Mouse (Mus musculus) brain, embryonic 14.5 days (tissue): ENCODE measurements at regions not wholly inside any gene's neighbourhood (a gene's known extent, or its start where the extent isn't known, plus 50 kb on each side); places are given as distances from the start of the nearest gene placed in this dataset.

ENCODE experiments used
- DNase-seq: peaks from one replicate; pipeline ENCODE4 v3.0.0-alpha.2; 2011; ENCODE audit warnings: low read depth
- CTCF ChIP-seq: fragments of 200-500 bp; IDR thresholded peaks from 2 replicates; pipeline ENCODE4 v1.5.1; 2012; ENCODE audit warnings: inconsistent platforms, mild to moderate bottlenecking, moderate library complexity, borderline replicate concordance; ENCODE audit not compliant: insufficient read depth, insufficient read length; ENCODE audit errors: extremely low read depth
- POLR2A ChIP-seq: fragments of 200-500 bp; IDR thresholded peaks from 2 replicates; pipeline ENCODE4 v1.6.1; 2012; ENCODE audit warnings: mild to moderate bottlenecking, inconsistent platforms, borderline replicate concordance; ENCODE audit not compliant: poor library complexity, insufficient read depth, insufficient read length, severe bottlenecking; ENCODE audit errors: extremely low read depth

GRCm38 (mm10) chr4:87386271-87386670 is 156.0 kb upstream of the Slc24a2 start:
- DNase-seq: peak; percentile 64
- TF ChIP-seq POLR2A (no peak), CTCF (no peak)

DNA sequence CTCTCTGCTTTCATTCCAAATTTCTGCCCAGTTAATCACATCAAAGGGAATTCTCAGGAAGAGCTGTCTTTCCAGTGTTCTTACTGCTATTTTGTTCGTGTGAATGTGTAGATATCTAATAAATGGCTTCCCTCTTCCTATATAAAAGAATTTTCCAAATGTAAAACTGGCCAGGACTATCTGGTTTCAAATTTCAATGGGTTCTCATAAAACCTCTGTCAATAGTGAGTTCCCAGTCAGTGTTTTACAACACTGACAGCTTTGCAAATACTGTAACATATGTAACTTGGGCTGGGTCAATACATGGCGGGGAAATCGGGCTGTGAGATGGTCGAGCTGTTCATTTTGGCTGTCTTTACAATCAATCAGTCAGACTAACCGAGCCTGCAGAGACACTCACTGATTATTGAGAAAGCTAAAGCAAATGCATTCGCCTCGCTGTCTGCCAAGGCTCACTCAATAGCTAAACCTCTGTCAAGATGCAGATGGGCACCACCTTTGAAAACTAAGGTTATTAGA is 155.0 kb upstream of the Slc24a2 start:
- no peak for TF ChIP-seq POLR2A
- TF ChIP-seq CTCF: no peak
- peak; percentile 65 for DNase-seq

DNA sequence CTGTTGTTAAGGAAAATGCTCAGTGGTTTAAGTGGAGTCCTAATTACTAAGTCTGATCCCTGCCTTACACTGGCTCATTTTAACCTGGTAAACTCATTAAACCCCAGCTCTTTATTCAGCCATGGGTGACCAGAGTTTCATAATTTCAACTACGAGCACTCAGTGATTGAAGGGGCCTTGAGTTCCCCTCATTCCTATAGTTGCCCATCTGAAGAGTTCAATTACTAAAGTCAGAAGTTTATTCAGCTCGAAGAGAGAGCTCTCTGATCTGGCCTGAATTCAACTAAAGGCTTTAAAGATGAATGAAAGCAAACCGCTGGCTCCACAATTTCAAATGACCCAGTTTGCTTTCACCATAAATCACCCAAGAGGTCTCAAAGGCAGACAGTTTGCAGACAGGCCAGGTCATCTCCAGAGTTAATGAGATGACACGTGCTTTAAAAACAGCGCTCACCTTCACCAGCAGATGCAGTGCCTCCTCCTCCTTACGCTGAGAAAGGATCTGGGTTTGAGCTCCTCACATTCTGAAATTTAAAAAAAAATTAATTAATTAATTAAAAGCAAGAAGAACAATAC is 154.3 kb upstream of the Slc24a2 start:
- TF ChIP-seq POLR2A: no peak
- no peak for TF ChIP-seq CTCF
- DNase-seq: no peak

GRCm38 (mm10) chr4:87380716-87381115 is 150.4 kb upstream of the Slc24a2 start:
- no peak for DNase-seq
- TF ChIP-seq CTCF (no peak), POLR2A (no peak)

DNA sequence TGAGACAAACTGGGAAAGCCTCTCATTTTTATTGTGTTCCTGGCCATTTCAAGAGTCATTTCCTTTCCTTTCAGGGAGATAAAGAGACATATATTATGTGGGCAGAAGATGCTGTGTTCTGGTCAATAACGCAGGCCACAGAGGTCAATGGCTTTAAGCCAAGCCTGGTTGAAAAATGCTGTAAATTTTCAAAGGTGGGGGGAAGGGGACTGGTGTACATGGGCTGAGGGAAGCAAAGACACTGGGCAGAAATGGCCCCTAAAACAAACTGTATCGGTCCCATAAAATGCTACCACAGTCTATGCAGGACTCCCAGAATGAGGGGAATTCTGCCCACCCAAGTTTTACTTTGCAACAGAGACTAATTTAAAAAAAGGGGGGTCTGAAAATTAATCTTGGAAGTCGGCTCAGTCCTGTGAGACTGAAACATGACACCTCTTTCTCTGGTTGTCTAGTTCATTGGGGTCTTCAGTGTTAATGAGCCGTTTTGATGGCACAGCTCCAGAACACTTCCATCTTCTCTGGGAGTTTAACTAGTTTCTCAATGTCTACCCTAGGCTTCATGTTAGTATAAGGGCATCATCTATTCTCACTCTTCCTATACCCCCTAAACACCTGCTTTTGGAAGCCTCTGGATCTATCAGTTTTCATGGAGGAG is 149.4 kb upstream of the Slc24a2 start:
- DNase-seq: peak; percentile 59
- TF ChIP-seq POLR2A: no peak
- no peak for TF ChIP-seq CTCF

GRCm38 (mm10) chr4:87371960-87372359 is 141.7 kb upstream of the Slc24a2 start:
- no peak for DNase-seq
- TF ChIP-seq POLR2A: no peak
- TF ChIP-seq CTCF: no peak

- DNase-seq: peak; percentile 77
- TF ChIP-seq CTCF (no peak), POLR2A (no peak)
Measured at GRCm38 (mm10) chr4:87369626-87370234, 139.5 kb upstream of the Slc24a2 start.

DNA sequence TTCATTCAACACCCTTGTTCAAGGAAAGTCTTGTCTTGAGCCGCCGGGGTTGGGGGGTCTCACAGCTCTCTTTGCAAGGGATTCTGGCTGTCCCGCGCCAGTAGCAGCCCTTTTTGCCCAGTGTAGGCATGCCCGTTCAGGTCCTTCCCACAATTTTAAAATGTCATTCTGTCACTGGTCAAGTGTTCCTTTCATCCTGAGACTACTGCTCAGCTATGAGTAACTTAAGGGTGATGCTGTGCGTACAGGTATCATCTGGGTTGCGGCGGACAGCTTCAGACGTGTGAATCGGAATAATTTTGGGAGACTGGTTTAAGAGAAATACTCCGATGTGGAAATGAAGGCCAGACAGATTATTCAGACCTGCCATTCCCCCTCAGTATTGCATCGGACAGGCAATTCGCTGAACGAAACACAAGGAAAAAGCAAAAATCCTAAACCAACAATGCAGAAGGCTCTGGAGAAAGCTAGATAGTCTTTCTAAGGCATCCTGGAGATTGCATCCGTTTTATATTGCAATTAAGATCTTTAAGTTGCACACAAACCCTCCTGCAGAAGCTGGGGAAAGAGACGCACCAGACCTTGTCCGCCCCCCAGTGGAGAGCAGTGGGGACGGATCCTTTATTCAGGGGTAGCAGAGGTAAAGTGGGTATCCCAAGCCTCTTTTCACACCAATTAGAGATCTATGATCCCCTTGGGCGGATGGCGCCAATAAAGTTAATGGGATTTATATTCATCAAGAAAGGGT is 138.3 kb upstream of the Slc24a2 start:
- TF ChIP-seq CTCF: peak; percentile 83
- TF ChIP-seq POLR2A: no peak
- peak; percentile 91 for DNase-seq

DNA sequence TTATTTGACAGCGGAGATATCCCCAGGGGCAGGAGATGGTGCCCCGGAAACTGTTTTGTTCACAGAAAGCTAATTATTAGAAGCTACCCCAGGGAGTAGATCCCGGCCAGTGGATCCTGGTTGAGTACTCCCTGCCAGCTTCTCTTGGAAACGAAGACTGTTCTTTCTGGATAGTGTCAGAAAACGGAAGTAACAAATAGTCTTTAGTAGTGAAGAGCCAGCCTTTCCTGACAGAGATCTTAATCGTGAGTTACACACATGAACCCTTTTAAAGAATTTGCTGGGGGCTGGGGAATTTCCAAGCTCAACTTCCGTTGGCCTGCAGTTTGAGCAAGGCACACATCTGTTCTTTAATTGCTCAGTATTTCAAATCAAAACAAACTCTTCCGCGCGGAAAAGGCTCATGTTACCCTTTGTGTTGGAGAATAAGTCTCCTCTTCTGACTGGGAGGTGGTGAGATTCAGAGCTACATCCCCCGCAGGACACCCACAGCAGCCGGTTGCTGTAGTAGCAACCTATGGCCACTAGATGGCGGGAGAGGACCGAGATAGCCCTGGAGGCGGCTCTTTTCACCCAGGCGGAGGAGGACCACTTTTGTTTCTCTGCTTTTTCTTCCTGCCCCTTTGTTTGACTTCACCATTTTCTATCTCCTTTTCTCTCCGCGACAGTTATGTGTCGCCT is 137.6 kb upstream of the Slc24a2 start:
- peak; percentile 93 for DNase-seq
- peak; percentile 99 for TF ChIP-seq CTCF
- TF ChIP-seq POLR2A: no peak

- no peak for TF ChIP-seq POLR2A
- TF ChIP-seq CTCF: peak; percentile 69; the same call in 1 of the 2 replicates
- DNase-seq: peak; percentile 88
Measured at GRCm38 (mm10) chr4:87362201-87362600, 131.9 kb upstream of the Slc24a2 start.

GRCm38 (mm10) chr4:87359483-87359882 is 129.2 kb upstream of the Slc24a2 start:
- DNase-seq: peak; percentile 35
- no peak for TF ChIP-seq POLR2A
- TF ChIP-seq CTCF: peak; percentile 35; the same call in 1 of the 2 replicates

GRCm38 (mm10) chr4:87359004-87359403 is 128.7 kb upstream of the Slc24a2 start:
- DNase-seq: no peak
- no peak for TF ChIP-seq CTCF
- TF ChIP-seq POLR2A: no peak

DNA sequence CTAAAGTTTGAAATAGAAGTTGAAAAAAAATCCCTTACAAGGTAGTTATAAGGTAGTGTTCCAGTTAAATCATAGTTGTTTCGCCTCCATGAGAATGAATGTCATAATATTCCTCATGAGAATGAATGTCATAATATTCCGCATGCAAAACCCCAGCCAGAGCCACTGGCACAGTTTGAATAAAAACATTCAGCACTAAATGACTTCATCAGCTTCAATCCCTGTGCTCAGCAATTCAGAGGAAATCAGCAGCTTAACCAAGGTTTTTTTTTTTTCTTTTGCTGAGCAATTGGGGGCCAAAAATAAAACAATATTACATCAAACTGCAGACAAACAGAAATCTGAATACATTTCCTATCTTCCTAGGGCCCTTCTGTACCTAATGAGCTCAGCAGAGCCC is 102.7 kb upstream of the Slc24a2 start:
- peak; percentile 7 for DNase-seq
- no peak for TF ChIP-seq POLR2A
- TF ChIP-seq CTCF: no peak

GRCm38 (mm10) chr4:87329136-87329535 is 98.9 kb upstream of the Slc24a2 start:
- TF ChIP-seq CTCF: no peak
- TF ChIP-seq POLR2A: no peak
- DNase-seq: peak; percentile 37
